Mouse (Mus musculus) macrophage (primary cell): Measurements from ENCODE around the gene Wnt4. TPM values are rescaled to one million over a fixed set of nuclear protein-coding genes. Genes with fewer than 3 reads are reported as not detected.

Experiments
- H3K27ac ChIP-seq: fragments of 350-480 bp; formaldehyde crosslinking; 2 replicates; pipeline ENCODE4 v1.9.0; 2021
- H3K36me3 ChIP-seq: fragments of 350-480 bp; formaldehyde crosslinking; 2 replicates; pipeline ENCODE4 v1.9.0; 2021; ENCODE audit errors: inconsistent target
- H3K4me3 ChIP-seq: fragments of 350-480 bp; formaldehyde crosslinking; 2 replicates; pipeline ENCODE4 v1.9.0; 2021; ENCODE audit errors: inconsistent target
- H3K79me2 ChIP-seq: fragments of 350-480 bp; formaldehyde crosslinking; 2 replicates; pipeline ENCODE4 v1.9.0; 2021; ENCODE audit errors: inconsistent target
- WGBS: methylation state at CpG from one replicate; pipeline ENCODE4 v1.1.7; 2026; ENCODE audit warnings: inconsistent platforms; ENCODE audit not compliant: missing documents; 5-methylcytosine and 5-hydroxymethylcytosine counted together
- polyA plus RNA-seq: library from polyadenylated mRNA; stranded (reverse); fragments of 250-400 nt; gene quantifications from 3 replicates; pipeline ENCODE4 v1.2.4, GENCODE M21; 2018; ENCODE audit warnings: inconsistent platforms

The Wnt4 gene
- polyA plus RNA-seq, 1 experiment from 2014 or later = not detected

DNA sequence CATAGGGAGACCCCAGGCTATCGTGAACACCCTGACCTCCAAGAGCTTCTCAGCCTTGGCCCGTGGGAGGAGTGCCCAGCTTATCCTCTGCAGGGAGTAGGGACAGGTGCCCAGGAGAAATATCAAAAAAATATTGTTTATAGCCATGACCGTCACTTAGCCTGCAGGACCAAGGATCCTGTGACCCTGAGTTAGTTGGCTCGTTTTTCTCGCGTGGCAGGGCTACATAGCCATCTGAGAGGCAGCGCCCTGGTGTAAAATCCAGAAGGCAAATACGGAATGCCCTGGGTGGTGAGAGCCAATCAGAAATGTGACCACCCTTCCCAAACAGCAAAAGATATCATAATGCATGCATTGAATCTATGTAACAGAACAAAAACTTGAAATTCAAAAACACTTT, 8.7 kb upstream of the Wnt4 start:
- no peaks in the 10 kb centered on the region for H3K79me2 ChIP-seq
- WGBS = 91% methylated on average over 8 of the region's 8 CpGs

DNA sequence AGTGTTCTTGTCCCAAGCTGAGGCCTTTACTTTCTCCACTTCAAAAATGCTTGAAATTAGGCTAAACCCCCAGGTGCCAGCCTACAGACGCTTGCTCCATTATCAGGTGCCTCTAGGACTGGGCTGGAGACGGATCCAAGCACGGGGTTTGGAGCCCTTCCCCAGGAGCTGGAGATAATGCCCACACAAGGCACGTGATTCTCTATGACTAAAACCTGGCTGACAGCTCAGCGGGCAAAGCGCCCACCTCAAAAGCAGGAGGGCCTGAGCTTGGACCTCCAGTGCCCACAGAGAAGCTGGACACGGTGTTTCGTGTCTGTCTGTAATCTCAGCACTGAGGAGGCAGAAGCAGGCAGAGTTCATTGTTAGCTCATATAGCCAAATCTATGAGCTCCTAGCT, 5.4 kb upstream of the Wnt4 start:
- no peak overlapping the region for H3K27ac ChIP-seq

More for the DNA sequence above, 8.7 kb upstream of the Wnt4 start:
- Histone ChIP-seq H3K36me3 (no peaks in the 10 kb centered on the region), H3K27ac (no peak overlapping the region), H3K4me3 (no peak overlapping the region)

DNA sequence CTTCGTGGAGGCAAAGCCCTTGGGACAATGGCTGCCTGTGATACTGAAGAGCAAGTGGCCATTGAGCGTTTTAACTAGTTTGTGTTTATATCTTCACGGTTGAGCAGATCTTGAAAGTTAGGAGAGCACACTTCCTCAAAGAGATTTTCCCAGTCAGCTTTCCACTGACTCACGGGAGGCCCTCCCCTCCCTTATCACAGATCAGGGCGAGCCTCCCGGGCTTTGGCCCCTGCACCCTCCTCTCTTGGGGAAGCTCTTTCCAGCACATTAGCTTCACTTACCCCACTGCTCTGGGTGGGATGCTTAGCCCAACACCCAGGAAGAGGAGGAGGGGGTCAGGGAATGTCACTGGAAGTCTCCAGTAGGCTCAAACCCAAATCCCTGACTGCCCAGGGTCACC, 3.0 kb upstream of the Wnt4 start:
- 42% methylated on average over 6 of the region's 6 CpGs for WGBS

More for the DNA sequence above, 5.4 kb upstream of the Wnt4 start:
- H3K79me2 ChIP-seq = no peaks in the 10 kb centered on the region
- no peak overlapping the region for H3K4me3 ChIP-seq
- H3K36me3 ChIP-seq = no peaks in the 10 kb centered on the region
- WGBS = 91% methylated on average over 8 of the region's 8 CpGs

DNA sequence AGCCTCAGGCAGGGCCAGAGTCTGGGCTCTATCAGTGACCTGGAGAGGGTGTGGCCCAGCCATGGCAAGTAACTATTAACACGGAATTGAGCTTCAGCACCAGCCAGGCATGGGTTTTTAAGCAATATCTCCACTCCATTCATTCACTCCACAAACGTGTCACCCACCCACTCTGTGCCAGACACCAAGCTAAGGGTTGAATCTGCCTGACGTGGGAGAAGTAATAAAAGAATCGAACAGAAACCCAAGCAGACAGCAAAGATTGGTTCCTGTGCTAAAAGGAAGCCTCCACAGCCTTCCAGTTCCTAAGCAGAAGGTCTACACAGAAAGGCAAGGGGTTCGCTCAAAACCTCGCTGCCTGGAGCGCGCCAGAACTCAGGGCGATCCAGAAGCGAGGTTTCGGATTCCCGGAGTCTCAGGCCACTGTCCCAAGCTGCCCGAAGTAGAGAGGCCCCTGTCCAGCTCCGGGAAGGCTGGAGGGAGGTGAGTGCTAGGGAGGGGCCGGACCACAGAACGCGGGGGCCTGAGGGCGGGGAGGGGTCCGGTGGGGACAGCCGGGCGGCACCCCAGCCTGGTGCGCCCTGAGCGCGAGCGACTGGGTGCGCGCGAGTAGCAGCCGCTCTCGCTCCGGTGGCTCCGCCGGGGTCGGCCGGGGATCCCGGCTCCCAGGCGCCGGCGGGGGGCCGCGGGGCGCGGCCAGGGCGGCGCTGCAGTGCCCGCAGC, 685 bp upstream of the Wnt4 start:
- H3K79me2 ChIP-seq = no peaks in the 10 kb centered on the region
- H3K27ac ChIP-seq = no peak overlapping the region
- no peaks in the 10 kb centered on the region for H3K36me3 ChIP-seq
- H3K4me3 ChIP-seq = no peak overlapping the region
- 5% methylated on average over 37 of the region's 46 CpGs for WGBS

More for the DNA sequence above, 3.0 kb upstream of the Wnt4 start:
- H3K4me3 ChIP-seq = no peak overlapping the region
- no peak overlapping the region for H3K27ac ChIP-seq
- H3K79me2 ChIP-seq = no peaks in the 10 kb centered on the region
- no peaks in the 10 kb centered on the region for H3K36me3 ChIP-seq

DNA sequence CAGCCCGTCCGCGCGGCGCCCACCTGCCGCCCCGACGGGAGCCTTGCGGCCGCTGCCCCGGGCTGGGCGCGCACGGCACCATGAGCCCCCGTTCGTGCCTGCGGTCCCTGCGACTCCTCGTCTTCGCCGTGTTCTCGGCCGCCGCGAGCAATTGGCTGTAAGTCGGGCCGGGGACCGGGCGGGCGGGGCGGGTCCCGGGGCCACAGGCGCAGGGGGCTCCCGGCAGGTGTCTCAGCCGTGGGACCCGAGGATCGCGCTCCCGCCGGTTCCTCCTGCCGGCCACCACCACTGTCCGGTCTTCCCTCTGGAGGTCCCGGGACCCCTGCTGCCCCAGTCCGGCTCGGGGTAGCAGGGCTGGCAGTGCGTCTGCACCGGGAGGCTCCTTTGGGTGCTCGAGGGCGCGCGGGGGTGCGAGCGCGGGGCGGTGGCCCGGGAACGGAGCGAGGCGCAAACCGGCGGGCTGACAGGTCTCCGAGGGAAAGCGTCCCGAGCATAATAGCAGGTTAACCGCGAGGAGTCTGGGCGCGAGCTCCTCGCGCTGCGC, 383 bp downstream of the Wnt4 start:
- 3% methylated on average over 53 of the region's 71 CpGs for WGBS
- Histone ChIP-seq H3K27ac (no peak overlapping the region), H3K79me2 (no peaks in the 10 kb centered on the region), H3K36me3 (no peaks in the 10 kb centered on the region), H3K4me3 (no peak overlapping the region)

DNA sequence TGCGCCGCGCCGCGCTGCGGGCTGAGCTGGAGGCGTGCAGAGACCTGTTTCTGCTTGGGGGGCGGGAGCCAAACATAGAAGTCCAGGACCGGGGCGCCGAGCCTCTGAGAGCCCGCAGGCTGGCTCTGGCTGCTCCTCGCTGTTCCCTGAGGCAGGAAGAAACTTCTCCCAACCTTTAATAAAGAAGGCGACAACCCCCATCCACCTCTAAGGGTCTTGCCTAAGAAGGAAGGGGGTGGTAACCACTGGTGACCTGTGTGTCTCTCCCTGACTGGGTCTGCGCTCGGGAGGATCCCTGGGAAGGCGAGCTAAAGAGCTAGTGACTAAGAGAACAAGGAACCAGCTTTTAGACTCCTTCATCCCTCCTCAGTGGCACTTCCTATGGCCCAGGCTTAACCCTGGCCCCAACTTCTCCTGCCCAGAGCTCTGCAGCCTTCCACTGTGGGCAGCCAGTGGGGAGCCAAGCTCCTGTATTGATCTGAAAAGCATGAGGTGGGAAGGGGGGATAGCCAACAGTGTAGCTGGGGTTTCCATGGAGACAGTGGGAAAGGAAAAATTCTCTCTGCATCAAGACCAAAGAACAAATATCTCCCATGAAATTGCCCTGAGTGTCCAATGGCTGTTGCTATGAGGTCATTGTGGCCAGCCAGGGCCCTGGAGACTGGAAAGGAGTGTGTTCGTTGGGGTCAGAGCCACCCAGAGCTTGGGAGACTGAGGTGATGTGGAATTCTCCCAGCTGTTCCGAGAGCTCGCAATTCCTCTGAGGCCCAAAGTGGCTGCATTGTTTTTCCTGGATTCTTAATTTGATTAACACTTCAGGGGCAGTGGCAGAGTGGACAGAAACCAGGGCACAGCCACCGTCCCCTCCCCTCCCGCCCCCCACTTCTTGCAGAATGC, 1.1 kb downstream of the Wnt4 start:
- no peak overlapping the region for H3K27ac ChIP-seq
- no peak overlapping the region for H3K4me3 ChIP-seq
- no peaks in the 10 kb centered on the region for H3K36me3 ChIP-seq
- 15% methylated on average over 20 of the region's 22 CpGs for WGBS
- H3K79me2 ChIP-seq = no peaks in the 10 kb centered on the region

DNA sequence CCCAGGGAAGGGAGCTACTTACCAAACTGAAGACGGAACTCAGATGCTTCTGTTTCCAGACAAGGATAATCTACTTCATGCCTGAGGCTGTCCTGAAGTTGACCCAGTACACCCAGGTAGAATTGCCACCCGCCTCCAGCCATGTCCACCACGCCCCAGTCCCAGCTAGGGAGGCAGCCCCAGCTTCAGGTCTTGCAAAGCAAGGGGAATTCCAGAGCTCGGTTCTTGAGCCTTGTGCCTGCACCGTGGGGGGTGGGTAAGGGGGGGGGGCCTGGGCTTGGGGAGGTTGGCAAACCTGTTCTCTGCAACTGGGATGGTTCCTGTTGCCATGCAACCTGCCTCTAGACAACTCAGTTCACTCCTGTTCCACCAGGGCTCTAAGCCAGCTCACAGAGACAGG, 2.1 kb downstream of the Wnt4 start:
- Histone ChIP-seq H3K79me2 (no peaks in the 10 kb centered on the region), H3K4me3 (no peak overlapping the region), H3K27ac (no peak overlapping the region), H3K36me3 (no peaks in the 10 kb centered on the region)
- WGBS = 61% methylated on average over 4 of the region's 5 CpGs

DNA sequence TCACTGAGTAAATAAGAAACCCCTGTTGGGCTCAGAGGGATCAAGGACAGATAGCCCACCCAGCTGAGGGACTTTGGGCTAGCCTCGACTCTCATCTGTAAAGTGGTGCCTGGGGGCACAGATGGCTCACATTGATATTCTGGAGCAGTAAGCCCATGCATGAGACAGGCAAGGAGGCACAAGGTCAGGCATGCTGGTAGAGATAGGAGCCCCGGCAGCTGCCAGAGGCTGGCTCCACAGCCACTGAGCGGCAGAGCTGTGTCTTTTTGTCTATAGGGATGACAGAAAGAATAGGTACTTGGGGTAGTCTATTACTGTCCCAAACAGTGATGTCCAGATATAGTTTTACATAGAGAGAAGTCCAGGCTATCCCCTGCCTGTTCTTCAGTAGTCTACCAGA, 4.0 kb downstream of the Wnt4 start:
- 76% methylated on average over 3 of the region's 3 CpGs for WGBS
- H3K4me3 ChIP-seq = no peak overlapping the region
- H3K79me2 ChIP-seq = no peaks in the 10 kb centered on the region
- no peak overlapping the region for H3K27ac ChIP-seq
- no peaks in the 10 kb centered on the region for H3K36me3 ChIP-seq

DNA sequence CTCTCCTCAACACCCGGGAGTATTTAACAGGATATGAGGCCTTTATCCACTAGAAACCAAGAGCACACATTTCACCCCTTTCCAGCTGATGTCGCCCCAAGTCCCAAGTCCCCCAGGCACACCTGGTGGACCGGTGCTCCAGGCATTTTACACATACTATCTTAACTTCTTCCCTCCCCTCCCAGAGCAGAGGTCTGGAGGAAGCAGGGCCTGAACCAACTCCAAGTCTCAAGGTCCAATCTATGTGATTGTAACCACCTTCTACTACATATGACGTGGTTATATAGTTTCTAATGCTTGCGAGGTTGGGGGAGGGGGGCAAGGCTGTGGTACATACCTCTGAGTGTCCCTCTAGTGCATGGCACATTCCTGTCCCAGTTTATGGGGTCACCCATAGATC, 4.8 kb downstream of the Wnt4 start:
- Histone ChIP-seq H3K36me3 (no peaks in the 10 kb centered on the region), H3K27ac (no peak overlapping the region), H3K79me2 (no peaks in the 10 kb centered on the region), H3K4me3 (no peak overlapping the region)
- WGBS = 85% methylated on average over 5 of the region's 5 CpGs

DNA sequence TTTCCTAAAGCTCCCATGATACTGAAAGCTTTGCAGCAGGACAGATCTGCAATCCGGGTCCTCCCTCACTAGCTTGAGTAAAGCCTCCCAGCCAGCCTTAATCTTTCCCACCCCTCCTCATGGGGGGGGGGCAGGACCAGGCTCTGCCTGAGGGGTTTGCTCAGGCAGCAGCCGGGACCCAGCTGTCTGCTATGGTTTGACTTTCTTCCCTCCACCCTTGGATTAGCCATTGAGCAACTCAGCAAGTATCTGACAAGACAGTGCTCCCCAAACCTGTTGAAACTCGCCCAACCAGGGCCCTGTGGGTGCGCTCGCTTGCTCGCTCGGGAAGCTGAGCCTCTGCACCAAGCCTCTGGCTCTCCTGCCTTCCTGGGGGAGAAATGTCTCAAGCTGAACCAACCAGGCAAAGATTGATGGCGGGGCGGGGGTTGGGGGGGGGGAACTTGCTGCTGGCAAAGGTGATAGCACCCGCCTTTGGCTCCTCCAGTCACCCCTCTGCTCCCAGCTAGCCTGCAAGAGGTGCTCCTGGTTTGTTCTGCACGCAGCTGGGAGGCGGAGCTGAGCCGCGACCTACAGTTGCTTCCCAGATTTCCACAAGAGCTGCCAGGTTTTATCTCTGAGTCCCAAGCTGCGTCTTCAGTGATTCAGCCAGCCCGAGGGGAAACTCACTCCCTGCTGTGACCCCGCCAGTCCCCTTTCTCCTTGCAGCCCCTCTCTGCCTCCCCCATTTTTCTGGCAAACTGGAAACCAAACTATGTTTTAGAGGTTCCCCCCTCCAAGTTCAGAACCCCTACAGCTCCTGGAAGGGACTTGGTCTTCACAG, 5.5 kb downstream of the Wnt4 start:
- Histone ChIP-seq H3K4me3 (no peak overlapping the region), H3K36me3 (no peaks in the 10 kb centered on the region), H3K79me2 (no peaks in the 10 kb centered on the region), H3K27ac (no peak overlapping the region)
- 56% methylated on average over 15 of the region's 17 CpGs for WGBS

DNA sequence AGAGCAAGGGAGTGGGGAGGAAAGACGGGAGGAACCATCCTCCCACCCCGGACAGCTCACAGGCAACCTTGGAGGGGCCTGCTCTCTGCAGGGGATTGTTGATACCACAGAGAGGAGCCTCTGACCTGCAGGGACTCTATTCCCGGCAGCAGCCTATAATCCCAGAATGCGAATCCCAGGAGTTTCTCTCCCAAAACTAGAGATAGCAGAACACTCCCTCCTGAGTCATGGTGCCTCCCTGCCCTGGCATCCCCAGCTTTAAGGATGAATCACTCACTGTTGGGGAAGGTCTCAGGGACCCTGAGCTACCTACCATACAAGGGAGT, 6.1 kb downstream of the Wnt4 start:
- 48% methylated on average over 4 of the region's 4 CpGs for WGBS
- H3K79me2 ChIP-seq = no peaks in the 10 kb centered on the region
- no peaks in the 10 kb centered on the region for H3K36me3 ChIP-seq
- H3K4me3 ChIP-seq = no peak overlapping the region
- H3K27ac ChIP-seq = no peak overlapping the region

DNA sequence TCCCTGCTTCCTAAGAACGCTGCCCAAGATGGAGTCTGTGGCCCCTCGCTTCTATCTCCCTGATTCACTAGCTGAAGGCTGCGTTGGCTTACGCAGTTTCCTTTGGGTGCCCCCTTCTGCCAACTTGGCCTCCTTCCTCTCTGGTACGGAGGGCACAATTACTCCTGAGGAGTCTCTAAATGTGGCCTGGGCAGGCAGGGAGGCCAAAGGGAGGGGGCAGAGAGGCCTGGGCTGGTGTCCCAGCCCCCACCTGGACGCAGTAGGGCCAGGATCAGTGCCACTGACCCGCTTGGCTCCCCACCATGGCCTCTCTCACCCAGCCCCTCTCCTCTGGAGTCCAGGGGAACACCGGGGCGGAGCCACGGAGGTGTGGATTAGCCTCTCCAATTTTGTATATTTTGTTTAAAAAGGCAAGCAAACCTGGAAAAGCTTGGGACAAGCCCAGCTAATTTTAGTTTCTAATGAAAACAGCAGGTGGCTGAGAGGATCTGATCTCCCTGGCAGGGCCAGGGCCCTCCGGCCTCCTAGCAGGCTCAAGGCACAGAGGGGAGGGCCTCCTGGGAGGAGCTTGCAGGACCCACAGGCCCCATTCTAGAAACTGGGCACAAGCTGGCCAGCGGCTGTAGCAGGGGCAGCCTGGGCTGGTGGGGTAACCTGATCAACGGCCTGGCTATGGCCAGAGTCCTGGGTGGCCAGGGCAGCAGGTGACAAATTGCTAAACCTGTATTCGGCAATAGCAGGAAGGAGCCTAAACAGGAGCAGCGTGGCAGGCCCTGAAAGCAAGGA, 8.8 kb downstream of the Wnt4 start:
- Histone ChIP-seq H3K27ac (no peak overlapping the region), H3K36me3 (no peaks in the 10 kb centered on the region), H3K4me3 (no peak overlapping the region), H3K79me2 (no peaks in the 10 kb centered on the region)
- 89% methylated on average over 12 of the region's 15 CpGs for WGBS

DNA sequence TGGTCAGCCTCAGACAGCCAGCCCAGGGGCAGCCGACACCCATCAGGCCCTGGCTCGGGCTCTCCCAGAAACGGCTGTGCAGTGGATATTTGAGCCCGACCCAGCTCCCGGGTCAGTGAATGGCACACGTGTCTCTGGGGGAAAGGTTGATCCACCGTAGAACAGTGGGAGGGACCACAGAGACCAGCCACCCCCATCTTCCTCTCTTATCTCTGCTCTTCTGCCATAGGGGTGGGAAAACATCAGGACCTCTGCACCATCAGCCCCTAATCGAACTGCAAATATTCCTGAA, 9.3 kb downstream of the Wnt4 start:
- no peak overlapping the region for H3K4me3 ChIP-seq
- no peaks in the 10 kb centered on the region for H3K36me3 ChIP-seq
- WGBS = 92% methylated on average over 7 of the region's 8 CpGs
- H3K27ac ChIP-seq = no peak overlapping the region
- no peaks in the 10 kb centered on the region for H3K79me2 ChIP-seq

DNA sequence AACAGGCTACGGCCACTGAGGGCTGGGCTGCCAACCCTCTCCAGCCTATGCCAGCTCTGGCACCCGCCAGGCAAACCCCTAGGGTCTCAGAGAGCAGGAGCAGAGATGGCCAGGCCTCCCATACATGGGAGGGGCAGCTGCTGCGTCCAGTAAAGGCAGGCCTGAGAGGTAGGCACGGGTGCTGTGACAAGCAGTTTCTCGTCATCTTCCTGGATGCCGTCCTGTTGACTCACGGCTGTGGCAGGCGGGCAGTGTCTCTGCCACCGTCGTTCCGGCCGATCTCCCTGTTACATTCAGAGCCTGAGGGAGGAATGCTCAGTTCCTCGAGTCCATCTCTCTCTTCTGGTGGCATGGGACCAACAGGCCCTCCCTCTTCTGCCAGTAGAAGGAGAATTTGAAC, 9.9 kb downstream of the Wnt4 start:
- Histone ChIP-seq H3K36me3 (no peaks in the 10 kb centered on the region), H3K27ac (no peak overlapping the region), H3K79me2 (no peaks in the 10 kb centered on the region), H3K4me3 (no peak overlapping the region)
- 86% methylated on average over 13 of the region's 13 CpGs for WGBS
